8 mouse cellular contexts compared by ENCODE assay signal in the genomic region with DNA sequence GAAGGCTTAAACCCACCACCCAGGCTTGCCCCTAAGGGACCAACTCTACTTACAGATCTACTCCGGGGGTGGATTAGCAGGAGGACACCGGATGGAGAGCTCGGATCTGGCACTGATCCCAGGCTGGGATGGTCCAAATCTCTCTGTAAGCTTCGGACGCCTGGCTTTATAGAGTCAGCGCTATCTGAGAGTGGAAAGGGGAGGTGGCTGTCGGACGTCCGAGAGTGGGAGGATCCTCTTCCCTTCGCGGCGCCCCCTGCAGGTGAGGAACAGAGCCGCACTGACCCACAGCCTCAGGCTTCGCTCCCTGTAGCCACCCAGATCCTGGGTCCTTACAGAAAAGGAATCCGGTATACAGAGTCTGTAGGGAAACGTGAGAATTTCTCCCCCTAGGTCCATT. TPM values are rescaled to one million over a fixed set of nuclear protein-coding genes. Genes with fewer than 3 reads are reported as not detected.
DNase-seq lines count a peak whose midpoint lies in the region; ATAC-seq lines count a peak whose summit lies in the region.

A gene (minus strand): TSS at position 150 of the 400 bp plus-strand sequence.

- H3K36me3 ChIP-seq in hindbrain, embryonic 15.5 days, result no peaks in the 10 kb centered on the region
- no peaks in the 10 kb centered on the region for H3K36me3 ChIP-seq in midbrain, embryonic 16.5 days (ENCODE audit: control insufficient read depth, insufficient read depth, low read length)
- no peaks in the 10 kb centered on the region for H3K36me3 ChIP-seq in stomach, embryonic 15.5 days

- peak; percentile 64 for ATAC-seq in frontal cortex, adult (ENCODE audit: low TSS enrichment)
- peak; percentile 47; the same call in 1 of the 2 replicates for ATAC-seq in hindbrain, embryonic 15.5 days (ENCODE audit: low FRiP score, low read depth)
- peak; percentile 32; the same call in 1 of the 2 replicates for ATAC-seq in midbrain, embryonic 16.5 days
- ATAC-seq in stomach, embryonic 15.5 days (ENCODE audit: insufficient read depth, low FRiP score, low read depth), result peak; percentile 75

- H3K27ac ChIP-seq in hindbrain, embryonic 15.5 days (replicated peaks), result no peak within 1 kb of the TSS
- H3K27ac ChIP-seq in midbrain, embryonic 16.5 days (ENCODE audit: low read length), result no peak within 1 kb of the TSS
- H3K27ac ChIP-seq in stomach, embryonic 15.5 days, result peak within 1 kb of the TSS; percentile 82

- H3K9me3 ChIP-seq in hindbrain, embryonic 15.5 days, result no peaks in the 10 kb centered on the region
- H3K9me3 ChIP-seq in midbrain, embryonic 16.5 days (replicated peaks; ENCODE audit: control insufficient read depth, low read length, poor library complexity, severe bottlenecking), result no peaks in the 10 kb centered on the region
- H3K9me3 ChIP-seq in stomach, embryonic 15.5 days, result no peaks in the 10 kb centered on the region

- DNase-seq in frontal cortex, postnatal 25 days (ENCODE audit: low spot score in 2 of 2), result no peak
- DNase-seq in cerebellum, postnatal 36 days, result peak; percentile 35 to 42
- DNase-seq in gastrocnemius, postnatal 10 days, result peak; percentile 85
- peak; percentile 72 for DNase-seq in liver

- H3K4me3 ChIP-seq in hindbrain, embryonic 15.5 days, result peak within 1 kb of the TSS; percentile 31
- H3K4me3 ChIP-seq in midbrain, embryonic 16.5 days (ENCODE audit: low read depth, low read length), result peak within 1 kb of the TSS; percentile 26
- H3K4me3 ChIP-seq in stomach, embryonic 15.5 days (replicated peaks), result peak within 1 kb of the TSS; percentile 32

- H3K4me1 ChIP-seq in hindbrain, embryonic 15.5 days (replicated peaks), result peaks cover 20% of the 10 kb centered on the region
- peaks cover 12% of the 10 kb centered on the region for H3K4me1 ChIP-seq in midbrain, embryonic 16.5 days (ENCODE audit: control insufficient read depth, insufficient read depth, low read length)
- H3K4me1 ChIP-seq in stomach, embryonic 15.5 days, result peaks cover 9% of the 10 kb centered on the region

- 2% methylated on average over 16 of the region's 16 CpGs for WGBS in hindbrain, embryonic 15.5 days
- WGBS in midbrain, embryonic 16.5 days, result under 1% methylated on average over 15 of the region's 16 CpGs
- WGBS in stomach, embryonic 15.5 days, result 3% methylated on average over 16 of the region's 16 CpGs

- H3K4me2 ChIP-seq in hindbrain, embryonic 15.5 days, result peak within 1 kb of the TSS; percentile 60
- H3K4me2 ChIP-seq in midbrain, embryonic 16.5 days (ENCODE audit: low read length), result peak within 1 kb of the TSS; percentile 63
- peak within 1 kb of the TSS; percentile 60 for H3K4me2 ChIP-seq in stomach, embryonic 15.5 days

- H3K27me3 ChIP-seq in hindbrain, embryonic 15.5 days, result 0 out of 2 replicates have a peak, but pooled peaks cover 12% of the 10 kb centered on the region
- 0 out of 2 replicates have a peak, but pooled peaks cover 2% of the 10 kb centered on the region for H3K27me3 ChIP-seq in midbrain, embryonic 16.5 days (ENCODE audit: control insufficient read depth, insufficient read depth, low read depth, low read length)
- no peaks in the 10 kb centered on the region for H3K27me3 ChIP-seq in stomach, embryonic 15.5 days (replicated peaks)

- peak within 1 kb of the TSS; percentile 21 for H3K9ac ChIP-seq in hindbrain, embryonic 15.5 days
- H3K9ac ChIP-seq in midbrain, embryonic 16.5 days (ENCODE audit: low read depth, low read length), result peak within 1 kb of the TSS; percentile 27
- H3K9ac ChIP-seq in stomach, embryonic 15.5 days, result no peak within 1 kb of the TSS

RNA-seq across cellular contexts. Expression of the gene that starts here (rescaled TPM):
- 10 to 100 TPM; 20.3 to 24.0 TPM for total RNA-seq in gastrocnemius, postnatal 10 days (2021)
- polyA plus RNA-seq in hindbrain, embryonic 15.5 days (2015; fragmentation: Nextera tagmentation; extraction: Ambion mirVana), result 0.82 and 0.98 TPM in 2 replicates
- polyA plus RNA-seq in midbrain, embryonic 16.5 days (2015; fragmentation: Nextera tagmentation; extraction: Ambion mirVana), result 0.59 and 0.67 TPM in 2 replicates
- 198 and 229 TPM in 2 replicates for polyA plus RNA-seq in stomach, embryonic 15.5 days (2015; fragmentation: Nextera tagmentation; extraction: Ambion mirVana)

Comparison
In these comparisons a context has a peak if more than half of its experiments do, and no peak if none do; other contexts are left out.
1. RNA of the gene that starts here (polyA plus RNA-seq): 198 to 229 TPM in stomach, embryonic 15.5 days; 0.82 to 0.98 TPM in hindbrain, embryonic 15.5 days and 0.59 to 0.67 TPM in midbrain, embryonic 16.5 days; every median in the first group is over 100 times any median in the second.
2. Peak in ATAC-seq, H3K4me3 ChIP-seq, H3K9ac ChIP-seq and H3K4me2 ChIP-seq in hindbrain, embryonic 15.5 days; RNA of the gene not detected or under 1 TPM.
3. Peak in ATAC-seq, H3K4me3 ChIP-seq, H3K9ac ChIP-seq and H3K4me2 ChIP-seq in midbrain, embryonic 16.5 days; RNA of the gene not detected or under 1 TPM.
4. DNase-seq: peak in cerebellum, postnatal 36 days (2 of 2), gastrocnemius, postnatal 10 days (single experiment) and liver (single experiment); none in frontal cortex, postnatal 25 days (0 of 2).
5. Peak in every context shown above with its lines, with median percentiles within 50 percentile points of each other: ATAC-seq, H3K4me2 ChIP-seq and H3K4me3 ChIP-seq.